Mouse (Mus musculus) adrenal gland, adult (tissue): ENCODE measurements at regions not wholly inside any gene's neighbourhood (a gene's known extent, or its start where the extent isn't known, plus 50 kb on each side); places are given as distances from the start of the nearest gene placed in this dataset.

ENCODE experiments used
- DNase-seq, 2 experiments: peaks; one replicate each; pipeline ENCODE4 v3.0.0; 2022 to 2023; ENCODE audit warnings: low spot score in 1 of 2; ENCODE audit not compliant: inconsistent age in 2 of 2

DNA sequence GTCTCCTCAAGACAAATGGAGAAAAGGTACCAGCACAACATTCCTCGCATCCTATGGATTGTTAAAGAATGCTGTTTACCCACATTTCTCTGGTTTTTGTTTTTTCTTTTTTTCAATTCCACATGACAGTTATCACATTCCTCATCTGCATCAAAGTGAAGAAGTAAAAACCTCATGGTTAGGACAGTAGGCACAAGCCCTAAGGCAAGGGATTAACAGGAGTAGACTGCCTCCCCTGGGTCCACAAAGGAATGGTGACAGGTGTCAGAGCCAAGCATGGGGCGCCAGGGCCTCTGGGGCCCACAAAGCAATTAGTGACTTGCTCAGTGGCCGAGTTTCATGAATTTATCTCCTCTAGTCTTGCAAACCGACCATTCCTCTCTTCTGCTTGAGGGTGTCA lies 166.9 kb upstream of the Serp2 start:
- no peak for DNase-seq

DNA sequence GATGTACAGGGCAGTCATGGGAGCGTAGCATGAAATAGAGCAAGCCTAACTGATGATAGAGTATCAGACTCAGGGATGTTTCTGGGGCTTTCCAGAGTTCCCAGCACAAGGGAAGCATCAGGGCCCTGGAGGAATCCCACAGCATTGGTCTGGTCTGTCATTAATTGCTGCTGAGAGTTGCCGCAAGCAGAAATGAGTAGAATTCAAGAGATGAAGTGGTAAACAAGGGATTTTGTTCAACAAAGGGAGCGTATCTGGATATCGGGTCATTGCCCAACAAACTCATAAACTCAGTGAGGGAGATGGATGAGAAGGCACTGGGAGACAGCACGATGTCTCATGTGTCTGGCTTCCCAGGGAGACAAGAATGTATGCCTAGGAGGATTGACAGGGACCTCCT lies 165.6 kb upstream of the Serp2 start:
- DNase-seq, result no peak

DNA sequence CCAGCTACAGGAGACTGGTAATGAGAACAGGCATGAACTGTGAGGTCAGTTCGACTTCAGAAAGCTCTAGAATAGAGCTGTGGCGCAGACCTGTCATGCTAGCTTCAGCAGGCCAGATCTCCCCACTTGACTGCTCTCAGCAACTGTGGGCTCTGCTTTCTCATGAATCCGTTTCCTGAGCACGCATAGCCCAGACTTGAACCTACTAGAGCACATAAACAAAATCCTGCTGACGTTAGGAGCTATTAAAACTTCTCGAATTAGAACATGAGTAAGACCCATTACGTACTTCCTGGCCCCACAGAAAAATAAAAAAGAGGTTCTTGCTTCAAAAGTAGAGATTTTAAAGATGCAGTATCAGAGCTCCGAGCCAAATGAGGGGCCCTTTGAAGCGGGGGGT lies 165.1 kb upstream of the Serp2 start:
- no peak for DNase-seq

- DNase-seq, result no peak
These were observed 160.4 kb upstream of the Serp2 start for GRCm38 (mm10) chr14:76717081-76717480.

- peak; percentile 58 to 85 for DNase-seq
These were observed 158.0 kb upstream of the Serp2 start for GRCm38 (mm10) chr14:76714727-76715126.

- peak; percentile 28 to 54 for DNase-seq
These were observed 157.3 kb upstream of the Serp2 start for GRCm38 (mm10) chr14:76713946-76714345.

GRCm38 (mm10) chr14:76708728-76709127 lies 152.0 kb upstream of the Serp2 start:
- peak in 1 of 2 experiments; percentile 60 for DNase-seq

- DNase-seq, result no peak
These were observed 146.7 kb upstream of the Serp2 start for GRCm38 (mm10) chr14:76703373-76703764.

GRCm38 (mm10) chr14:76702709-76703372 lies 146.2 kb upstream of the Serp2 start:
- peak in 1 of 2 experiments; percentile 67 for DNase-seq

GRCm38 (mm10) chr14:76701911-76702708 lies 145.4 kb upstream of the Serp2 start:
- peak; percentile 66 to 84 for DNase-seq

DNA sequence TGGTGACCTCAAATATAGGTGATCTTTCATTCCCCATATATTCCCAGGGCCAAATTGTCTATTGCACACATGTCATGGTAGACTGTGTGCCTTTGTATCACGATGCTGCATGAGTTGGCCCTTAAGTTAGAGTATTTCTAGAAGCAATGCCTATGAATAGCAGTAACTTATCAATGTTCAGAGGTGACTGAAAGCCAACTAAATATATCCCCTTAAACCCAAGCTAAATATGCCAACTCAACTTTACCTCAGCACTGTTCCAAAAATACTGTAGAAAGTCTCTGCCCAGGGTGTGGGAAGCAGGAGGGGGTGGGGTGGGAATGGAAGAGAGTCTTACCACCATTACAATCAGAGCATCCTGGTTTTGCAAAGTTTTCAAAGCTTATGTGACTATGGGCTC lies 144.6 kb upstream of the Serp2 start:
- no peak for DNase-seq

DNA sequence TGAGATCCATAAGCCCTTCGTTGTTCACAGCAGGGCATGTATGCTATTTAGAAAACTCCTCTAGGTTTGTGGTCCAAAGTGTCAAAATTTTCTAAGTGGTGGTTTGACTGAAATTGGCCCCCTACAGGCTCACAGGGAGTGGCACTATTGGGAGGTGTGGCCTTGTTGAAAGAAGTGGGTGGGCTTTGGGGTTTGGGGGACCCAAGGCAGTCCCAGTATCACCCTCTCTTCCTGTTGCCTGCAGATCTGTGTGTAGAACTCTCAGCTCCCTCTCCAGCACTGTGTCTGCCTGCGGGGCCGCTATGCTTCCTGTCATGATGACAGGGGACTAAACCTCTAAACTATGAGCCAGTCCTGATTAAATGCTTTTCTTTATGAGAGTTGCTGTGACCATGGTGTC lies 144.1 kb upstream of the Serp2 start:
- DNase-seq, result no peak

DNA sequence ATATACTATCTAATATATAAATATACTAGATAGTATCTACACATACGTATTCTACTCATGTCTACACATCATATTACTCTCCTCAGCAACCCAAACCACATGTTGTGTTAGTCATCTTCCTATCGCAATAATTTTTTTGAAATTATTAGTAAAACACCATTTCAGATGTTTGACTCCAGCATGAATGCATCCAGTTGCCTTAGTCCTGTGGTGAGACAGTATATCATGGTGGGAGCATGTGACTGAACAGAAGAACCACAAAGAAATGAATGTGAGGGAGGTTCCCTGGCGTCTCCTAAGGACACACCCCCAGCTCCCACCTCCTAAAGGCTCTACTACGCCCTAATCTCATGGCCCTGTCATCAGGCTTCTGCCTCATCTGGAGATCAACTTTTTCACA lies 143.5 kb upstream of the Serp2 start:
- no peak for DNase-seq

DNA sequence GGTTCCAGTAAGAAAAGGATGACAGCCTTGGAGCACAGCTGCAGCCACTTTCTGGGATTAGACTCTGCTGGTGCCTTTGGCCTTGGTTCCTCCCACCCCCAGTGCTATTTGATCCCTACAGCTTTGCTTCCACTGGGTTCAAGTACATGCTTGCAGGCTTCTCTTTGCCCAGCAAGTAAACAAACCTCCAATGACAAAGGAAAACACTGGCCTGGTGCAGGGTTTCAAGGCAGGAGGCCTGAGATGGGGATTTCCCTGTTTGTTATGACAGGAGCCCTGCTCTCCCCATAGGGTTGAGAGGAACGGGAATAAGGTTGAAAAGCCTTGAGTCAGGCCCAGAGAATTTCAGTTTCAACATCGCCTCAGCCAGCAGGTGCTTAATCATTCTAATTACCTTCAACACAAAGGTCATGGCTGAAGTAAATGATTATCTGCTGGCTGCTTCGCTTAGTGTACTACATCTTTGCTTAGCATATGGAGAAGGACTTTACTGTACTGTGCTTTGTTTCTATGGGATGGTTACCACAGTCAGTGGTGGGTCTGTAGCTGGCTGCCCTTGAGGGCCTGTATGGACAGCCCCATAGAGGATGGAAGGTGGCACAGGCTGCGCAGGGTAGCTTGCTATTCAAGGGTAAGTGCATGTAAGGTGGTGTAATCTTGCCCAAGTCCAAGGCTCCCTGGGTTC lies 142.2 kb upstream of the Serp2 start:
- DNase-seq, result peak; percentile 83 to 93

- DNase-seq, result no peak
These were observed 140.0 kb upstream of the Serp2 start for GRCm38 (mm10) chr14:76696729-76697128.

- no peak for DNase-seq
These were observed 139.1 kb upstream of the Serp2 start for GRCm38 (mm10) chr14:76695691-76696355.

DNA sequence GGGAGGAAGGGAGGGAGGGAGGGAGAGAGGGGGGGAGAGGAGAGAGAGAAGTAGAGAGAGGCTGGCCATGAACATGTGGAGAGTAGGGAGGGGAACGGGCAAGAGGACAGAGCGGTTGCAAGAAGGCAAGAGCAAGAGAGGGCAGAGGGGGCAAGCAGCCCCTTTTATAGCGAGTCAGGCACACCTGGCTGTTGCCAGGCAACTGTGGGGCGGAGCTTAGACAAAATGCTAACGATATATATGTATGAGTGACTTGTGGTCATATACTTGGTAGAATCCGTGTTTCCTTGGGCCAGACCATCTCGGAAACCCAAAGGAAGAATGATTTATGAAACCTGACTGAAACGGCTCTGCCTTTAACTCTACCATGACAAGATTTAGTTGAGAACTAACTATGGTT lies 138.2 kb upstream of the Serp2 start:
- no peak for DNase-seq

- peak in 1 of 2 experiments; percentile 56 for DNase-seq
These were observed 136.9 kb upstream of the Serp2 start for GRCm38 (mm10) chr14:76693351-76694317.

DNA sequence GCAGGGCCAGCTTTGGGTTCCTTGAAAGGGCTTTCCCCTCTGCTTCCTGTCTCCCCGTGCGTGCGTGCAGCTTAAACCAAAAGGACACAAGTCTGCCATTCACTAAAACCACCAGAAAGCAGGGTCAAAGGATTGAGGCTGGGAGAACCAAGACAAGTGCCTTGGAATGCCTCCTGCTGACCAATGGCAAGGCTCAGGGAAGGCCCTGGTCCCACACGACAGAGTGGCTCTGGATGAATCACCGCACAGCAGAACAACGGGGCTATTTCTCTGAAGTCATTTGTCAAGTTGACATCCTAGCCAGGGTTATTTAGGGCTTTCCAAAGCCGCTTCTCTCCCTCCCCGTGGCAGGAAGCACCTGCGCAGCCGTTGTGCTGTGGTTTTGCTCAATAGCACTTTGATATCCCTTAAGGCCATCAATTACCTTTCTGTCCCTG lies 131.3 kb upstream of the Serp2 start:
- DNase-seq, result peak; percentile 86 to 91

GRCm38 (mm10) chr14:76686762-76687453 lies 130.2 kb upstream of the Serp2 start:
- DNase-seq, result peak in 1 of 2 experiments; percentile 62
